Mouse (Mus musculus): ENCODE results near the gene Ptger1.

GRCm38 (mm10) chr8:83680603-83681002 is 14.1 kb downstream of the Ptger1 start:
- TF ChIP-seq CTCF (IDR thresholded peaks at IDR 0.05; ENCODE audit: low read depth) (no peak), EP300 (optimal IDR thresholded peaks at IDR 0.05) (no peak)

Data from stomach, postnatal 0 days (tissue).